Mouse (Mus musculus) left cerebral cortex, postnatal 25 days (tissue): ENCODE measurements at regions not wholly inside any gene's neighbourhood (a gene's known extent, or its start where the extent isn't known, plus 50 kb on each side); places are given as distances from the start of the nearest gene placed in this dataset.

Source experiments
- DNase-seq, 2 experiments: peaks; one replicate each; pipeline ENCODE4 v3.0.0; 2022; ENCODE audit warnings: low spot score in 2 of 2, mixed read lengths in 1 of 2
- intact Hi-C: fragments of 180-260 bp; cut with DNase I; formaldehyde crosslinking; loops from one replicate; pipeline ENCODE4 v1.15.1; 2025

GRCm38 (mm10) chr6:50776236-50776832 is 122.1 kb upstream of the Npvf start:
- intact Hi-C loops, result no loop called here

GRCm38 (mm10) chr6:50776931-50777495 is 122.8 kb upstream of the Npvf start:
- intact Hi-C loops, result no loop called here
- DNase-seq, result peak; percentile 74 to 85

More at GRCm38 (mm10) chr6:50776236-50776832, 122.1 kb upstream of the Npvf start:
- peak in 1 of 2 experiments; percentile 4 for DNase-seq

GRCm38 (mm10) chr6:50777827-50778226 is 123.6 kb upstream of the Npvf start:
- intact Hi-C loops, result no loop called here
- DNase-seq, result peak in 1 of 2 experiments; percentile 3

- DNase-seq, result no peak
- intact Hi-C loops, result no loop called here
Observed at GRCm38 (mm10) chr6:50780677-50781076, 126.4 kb upstream of the Npvf start.

GRCm38 (mm10) chr6:50781271-50781670 is 127.0 kb upstream of the Npvf start:
- no peak for DNase-seq
- intact Hi-C loops, result no loop called here

GRCm38 (mm10) chr6:50782221-50782620 is 128.0 kb upstream of the Npvf start:
- intact Hi-C loops, result no loop called here

GRCm38 (mm10) chr6:50783494-50783893 is 129.3 kb upstream of the Npvf start:
- peak in 1 of 2 experiments; percentile 46 for DNase-seq
- intact Hi-C loops, result no loop called here

More at GRCm38 (mm10) chr6:50782221-50782620, 128.0 kb upstream of the Npvf start:
- no peak for DNase-seq

- peak in 1 of 2 experiments; percentile 46 for DNase-seq
- intact Hi-C loops, result no loop called here
Observed at GRCm38 (mm10) chr6:50784381-50784780, 130.1 kb upstream of the Npvf start.

GRCm38 (mm10) chr6:50787666-50788065 is 133.4 kb upstream of the Npvf start:
- intact Hi-C loops, result no loop called here
- DNase-seq, result no peak

GRCm38 (mm10) chr6:50799963-50800362 is 145.7 kb upstream of the Npvf start:
- intact Hi-C loops, result no loop called here
- no peak for DNase-seq

GRCm38 (mm10) chr6:50802956-50803355 is 148.7 kb upstream of the Npvf start:
- no peak for DNase-seq
- intact Hi-C loops, result no loop called here

- intact Hi-C loops, result no loop called here
- no peak for DNase-seq
Observed at GRCm38 (mm10) chr6:50804477-50805005, 150.3 kb upstream of the Npvf start.

- DNase-seq, result peak; percentile 57 to 62
- intact Hi-C loops, result loop anchor here (1.0 kb wide), 1 partner anchor 127 kb away; no protein-coding TSS in a partner anchor
Observed at GRCm38 (mm10) chr6:50806376-50807077, 152.3 kb upstream of the Npvf start.

- intact Hi-C loops, result loop anchor here (1.0 kb wide), 2 partner anchors 130 to 361 kb away; no protein-coding TSS in a partner anchor
- DNase-seq, result peak in 1 of 2 experiments; percentile 46
Observed at GRCm38 (mm10) chr6:50807187-50808012, 153.2 kb upstream of the Npvf start.

GRCm38 (mm10) chr6:50808126-50808525 is 153.9 kb upstream of the Npvf start:
- intact Hi-C loops, result loop anchor here (1.0 kb wide), 2 partner anchors 129 to 360 kb away; no protein-coding TSS in a partner anchor
- peak; percentile 73 for DNase-seq

- intact Hi-C loops, result loop anchor here (1.0 kb wide), 2 partner anchors 128 to 359 kb away; no protein-coding TSS in a partner anchor
- no peak for DNase-seq
Observed at GRCm38 (mm10) chr6:50808811-50809668, 154.8 kb upstream of the Npvf start.

GRCm38 (mm10) chr6:50809669-50809983 is 155.4 kb upstream of the Npvf start:
- no peak for DNase-seq
- intact Hi-C loops, result no loop called here

- intact Hi-C loops, result no loop called here
- DNase-seq, result no peak
Observed at GRCm38 (mm10) chr6:50814936-50815500, 160.8 kb upstream of the Npvf start.
